Mouse (Mus musculus) gastrocnemius, postnatal 25 days (tissue): ENCODE data around the gene Zcrb1. TPM values are rescaled to one million over a fixed set of nuclear protein-coding genes. Genes with fewer than 3 reads are reported as not detected.
A peak's percentile ranks its signal among the peaks of the same experiment; 100 is the strongest.
"Not testable (repeated sequence)": the region's sequence is repeated elsewhere in the genome, so short reads cannot be mapped to it uniquely, and the experiment has no call there.

ENCODE experiments used
- DNase-seq: peaks from one replicate; pipeline ENCODE4 v3.0.0; 2022
- long read RNA-seq, 2 experiments: library from polyadenylated mRNA; stranded (forward); transcript quantifications; one replicate each; pipeline ENCODE4 v2.0.0; 2021
- total RNA-seq, 2 experiments: library from RNA; stranded (reverse); gene quantifications; 1 replicate in 1 of 2; 2 replicates in 1 of 2; pipeline ENCODE4 v1.2.3; 2021

Zcrb1 gene
- total RNA-seq: 100 to 1,000 TPM in 1 of 2 experiments, 10 to 100 TPM in 1; 91.9 to 104 TPM
- long read RNA-seq, experiment 1, transcript Zcrb1-208 (8 exons, 850 nt): minor isoform, 12 of 340 reads
- long read RNA-seq, experiment 1, transcript Zcrb1-201 (8 exons, 877 nt): major isoform, 263 of 340 reads
- long read RNA-seq, experiment 1, partial matches to known transcripts: 5 of 340 reads
- long read RNA-seq, experiment 1, other reads (novel, unspliced or antisense): 59 of 340 reads
- long read RNA-seq, experiment 2, transcript Zcrb1-201 (8 exons, 877 nt): major isoform, 204 of 257 reads
- long read RNA-seq, experiment 2, partial matches to known transcripts: 5 of 257 reads
- long read RNA-seq, experiment 2, other reads (novel, unspliced or antisense): 43 of 257 reads

DNA sequence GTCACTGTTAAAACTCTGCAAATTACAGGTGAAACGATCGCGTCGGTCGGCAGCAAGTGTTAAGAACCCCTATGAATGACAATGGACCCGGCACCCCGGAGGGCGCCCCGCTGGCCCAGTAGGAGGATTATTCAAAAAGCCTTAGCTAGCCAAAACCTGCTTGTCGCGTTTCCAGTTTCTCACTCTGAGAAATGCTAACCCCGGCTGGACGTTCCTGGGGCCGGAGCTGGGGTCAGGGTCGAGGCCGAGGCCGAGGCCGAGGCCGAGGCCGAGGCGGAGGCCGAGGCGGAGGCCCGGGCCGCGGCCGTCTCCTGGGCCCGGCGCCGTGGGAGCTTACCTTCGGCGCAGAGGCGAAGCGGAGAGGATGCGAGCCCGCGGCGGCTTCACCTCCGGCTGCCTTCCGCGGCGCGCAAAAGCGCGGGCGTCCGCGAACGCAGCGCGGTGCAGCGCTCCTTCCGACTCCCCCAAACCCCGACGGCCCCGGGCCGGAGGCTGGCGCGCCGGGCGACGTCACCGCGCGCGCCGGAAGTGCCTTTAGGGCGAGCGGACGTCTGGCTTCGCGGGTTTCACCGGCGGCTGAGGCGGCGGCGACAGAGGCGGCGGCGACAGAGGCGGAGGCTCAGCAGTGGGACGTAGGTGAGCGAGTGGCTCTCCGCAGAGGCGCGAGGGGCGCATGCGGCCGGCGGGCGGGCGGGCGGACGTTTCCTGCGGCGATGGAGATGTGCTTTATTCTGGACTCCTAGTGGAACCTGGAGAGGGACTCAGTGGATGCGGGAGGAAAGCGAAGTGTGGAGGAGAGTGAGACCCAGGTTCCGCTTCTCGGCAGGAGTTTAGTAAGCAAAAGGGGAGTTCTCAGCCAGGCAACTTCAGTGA lies at the start of gene Zcrb1, which contains the start of gene Pphln1:
Gene Zcrb1, minus strand, starts transcription at position 509 of the 873 bp plus-strand sequence.
Gene Pphln1, plus strand, starts transcription at position 525 of the 873 bp plus-strand sequence.
- DNase-seq: peak; percentile 81

DNA sequence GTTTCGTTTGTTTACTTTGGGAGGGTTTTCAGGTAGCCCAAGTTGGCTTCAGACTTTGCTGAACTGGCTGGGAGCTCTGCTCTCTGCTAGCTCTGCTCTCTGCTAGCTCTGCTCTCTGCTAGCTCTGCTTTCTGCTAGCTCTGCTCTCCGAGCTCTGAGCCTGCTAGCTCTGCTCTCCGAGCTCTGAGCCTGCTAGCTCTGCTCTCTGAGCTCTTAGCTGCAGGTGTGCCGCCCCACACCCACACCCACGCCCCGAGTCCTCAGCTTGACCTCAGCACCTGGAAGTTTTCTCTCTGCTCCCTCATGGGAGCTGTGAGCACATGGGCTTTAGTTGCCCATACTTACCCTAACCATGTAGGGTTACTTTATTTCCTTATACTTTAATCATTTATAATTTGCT lies 45.5 kb upstream of the Zcrb1 start:
- DNase-seq: no peak

DNA sequence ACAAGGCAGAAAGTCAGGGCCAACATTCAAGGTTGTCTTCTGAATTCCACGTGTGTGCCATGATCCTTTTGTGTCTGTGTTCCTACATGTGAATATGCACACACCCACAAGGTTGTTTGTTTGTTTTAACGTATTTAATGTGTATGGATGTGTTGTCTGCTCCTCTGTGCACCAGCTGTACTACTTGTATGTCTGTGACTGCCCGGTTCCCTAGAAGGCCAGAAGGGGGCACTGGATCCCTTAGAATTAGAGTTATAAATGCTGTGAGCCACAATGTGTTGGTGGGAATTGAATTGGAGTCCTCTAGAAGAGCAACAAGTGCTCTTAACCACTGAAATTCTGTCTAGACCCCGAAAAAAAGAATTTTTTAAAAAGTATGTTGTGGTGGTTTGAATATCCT lies 44.1 kb upstream of the Zcrb1 start:
- DNase-seq: no peak

DNA sequence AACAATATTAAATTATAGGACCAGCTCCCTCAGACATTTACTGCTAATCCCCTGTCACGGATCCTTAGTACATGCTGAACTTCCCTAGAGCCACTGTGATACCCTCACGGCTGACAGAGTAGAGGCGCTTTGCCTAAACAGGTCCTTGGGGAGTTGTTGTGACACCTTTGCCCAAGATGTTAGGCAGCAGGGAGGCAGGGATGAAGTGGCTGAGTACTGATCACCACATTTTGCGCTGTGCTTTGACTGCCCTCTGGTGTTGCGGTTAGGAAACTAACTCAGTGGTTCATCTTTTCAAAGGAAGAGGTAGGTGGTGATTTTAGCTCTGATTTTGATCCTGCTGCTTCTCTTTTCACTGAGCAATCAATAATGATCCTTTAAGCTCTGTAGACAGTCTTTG lies 40.5 kb upstream of the Zcrb1 start:
- DNase-seq: peak; percentile 8

DNA sequence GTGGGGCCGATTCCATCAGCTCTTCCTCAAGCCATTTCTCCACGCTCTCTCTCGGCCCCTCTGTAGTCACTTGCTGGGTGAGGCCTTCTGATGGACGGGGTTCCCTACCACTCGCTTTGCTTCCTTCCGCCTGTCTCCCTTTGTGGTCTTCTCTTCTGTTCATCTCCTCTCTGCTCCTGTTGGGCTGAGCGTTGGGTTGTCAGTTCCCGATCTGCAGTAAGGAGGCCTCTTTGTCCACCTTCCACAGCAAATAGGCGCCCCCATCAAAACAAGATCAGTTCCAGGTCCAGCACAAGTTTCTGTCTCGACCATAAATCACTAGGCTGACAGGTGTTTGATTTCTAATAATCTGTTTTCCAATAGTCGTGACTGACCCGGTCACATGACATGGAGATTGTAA lies 37.9 kb upstream of the Zcrb1 start:
- no peak for DNase-seq

DNA sequence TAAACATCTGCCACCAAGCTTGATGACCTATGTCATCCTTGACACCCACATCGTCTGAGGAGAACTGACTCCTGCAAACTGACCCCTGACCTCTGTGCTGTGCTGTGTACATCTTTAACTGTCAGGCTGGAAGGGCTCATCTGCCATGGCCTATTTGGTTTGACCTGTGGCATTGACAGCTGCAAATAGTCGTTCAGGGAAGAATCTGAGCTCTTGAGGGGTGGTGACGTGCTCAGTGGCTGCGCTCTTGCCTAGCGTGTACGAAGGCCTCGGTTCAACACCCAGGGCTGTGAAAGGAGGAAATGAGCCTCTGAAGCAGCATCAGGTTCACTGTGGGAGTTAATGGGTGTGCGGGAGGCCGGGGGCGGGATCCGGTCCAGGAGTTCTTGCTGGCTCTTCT lies 35.7 kb upstream of the Zcrb1 start:
- DNase-seq: no peak

DNA sequence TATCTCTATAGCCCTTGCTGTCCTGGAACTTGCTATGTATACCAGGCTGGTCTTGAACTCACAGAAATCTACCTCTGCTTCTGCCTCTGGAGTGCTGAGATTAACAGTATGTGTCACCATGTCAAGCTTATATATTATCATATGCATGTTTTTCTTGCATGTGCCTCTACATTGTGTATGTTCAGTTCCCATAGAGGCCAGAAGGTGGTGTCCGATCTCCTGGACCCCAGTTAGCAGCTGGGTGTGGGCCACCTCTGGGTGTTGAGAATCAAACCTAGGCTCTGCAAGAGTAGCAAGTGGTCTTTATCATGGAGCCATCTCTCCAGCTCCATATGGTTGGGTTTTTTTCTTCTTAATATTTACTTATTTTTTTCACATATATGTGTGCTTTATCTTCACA lies 24.4 kb upstream of the Zcrb1 start:
- no peak for DNase-seq

DNA sequence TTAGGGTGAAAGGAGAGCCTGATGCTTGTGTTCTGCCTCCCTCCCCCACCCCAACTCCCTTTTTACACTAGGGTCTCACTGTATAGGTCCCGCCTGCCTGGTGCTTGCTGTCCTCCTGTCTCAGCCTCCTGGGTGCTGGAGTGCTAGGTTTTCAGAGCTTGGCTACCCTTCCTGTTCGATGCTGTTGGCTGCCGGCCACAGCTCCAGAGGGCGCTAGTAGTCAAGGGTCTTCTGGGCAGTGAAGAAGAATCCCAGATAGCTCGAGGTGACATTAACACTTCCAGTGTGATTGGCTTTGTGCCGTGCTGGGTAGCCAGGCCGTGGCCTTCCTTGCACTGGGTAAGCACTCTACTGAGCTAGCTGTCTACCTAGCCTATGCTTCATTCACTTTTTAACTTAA lies 22.5 kb upstream of the Zcrb1 start:
- no peak for DNase-seq

DNA sequence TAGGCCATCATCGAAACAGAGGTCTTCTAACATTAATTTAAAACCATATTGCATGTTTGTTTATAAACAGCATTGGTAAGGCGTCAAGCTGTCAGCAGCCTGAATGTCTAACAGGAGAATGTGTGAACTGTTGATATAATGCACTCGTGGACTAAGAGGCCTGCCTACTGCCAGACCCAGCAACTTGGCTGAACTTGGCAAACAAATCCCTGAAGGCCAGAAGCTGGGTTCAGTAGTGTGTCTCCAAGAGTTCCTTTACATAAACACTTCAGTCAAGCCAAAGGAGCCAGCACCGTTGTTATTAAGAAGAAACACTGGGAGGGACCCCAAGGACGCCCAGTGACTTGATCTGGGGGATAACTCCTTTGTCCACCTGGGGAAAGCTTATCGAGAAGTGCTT lies 18.2 kb upstream of the Zcrb1 start:
- DNase-seq: no peak

DNA sequence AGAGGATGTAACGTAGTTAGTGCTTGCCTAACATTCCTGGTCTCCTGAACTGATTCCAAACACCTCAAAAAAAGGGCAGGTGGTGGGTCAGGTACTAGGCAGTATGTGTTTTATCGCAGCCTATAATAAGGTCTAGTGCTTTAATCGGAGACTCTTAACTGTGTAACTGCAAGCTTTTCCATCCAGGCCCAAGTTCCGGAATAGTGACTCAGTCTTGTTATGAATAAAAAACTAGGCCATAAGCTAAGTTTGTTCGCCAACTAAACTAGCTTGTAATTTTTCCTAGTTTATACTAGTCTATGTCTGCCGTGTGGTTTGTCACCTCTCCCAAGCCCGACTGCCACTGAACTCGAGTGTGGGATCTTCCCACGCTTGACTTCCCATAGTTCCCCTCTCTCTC lies 16.3 kb upstream of the Zcrb1 start:
- no peak for DNase-seq

DNA sequence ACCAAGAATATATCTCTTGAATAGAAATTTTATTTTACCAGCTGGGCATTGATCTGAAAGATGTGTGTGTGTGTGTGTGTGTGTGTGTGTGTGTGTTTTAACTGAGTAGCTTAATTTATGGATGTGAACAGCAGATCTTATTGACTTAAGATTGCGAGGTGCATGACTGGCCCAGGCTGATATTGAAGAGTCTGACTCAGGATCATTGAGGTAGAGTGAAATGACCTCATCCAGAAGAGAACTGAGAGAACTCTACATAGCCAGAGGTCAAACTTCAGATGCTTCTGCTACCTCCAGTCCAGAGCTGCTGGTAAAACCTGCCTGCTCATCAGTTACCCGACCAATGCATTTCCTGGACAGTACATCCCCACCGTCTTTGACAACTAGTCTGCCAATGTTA lies 14.3 kb upstream of the Zcrb1 start:
- no peak for DNase-seq

DNA sequence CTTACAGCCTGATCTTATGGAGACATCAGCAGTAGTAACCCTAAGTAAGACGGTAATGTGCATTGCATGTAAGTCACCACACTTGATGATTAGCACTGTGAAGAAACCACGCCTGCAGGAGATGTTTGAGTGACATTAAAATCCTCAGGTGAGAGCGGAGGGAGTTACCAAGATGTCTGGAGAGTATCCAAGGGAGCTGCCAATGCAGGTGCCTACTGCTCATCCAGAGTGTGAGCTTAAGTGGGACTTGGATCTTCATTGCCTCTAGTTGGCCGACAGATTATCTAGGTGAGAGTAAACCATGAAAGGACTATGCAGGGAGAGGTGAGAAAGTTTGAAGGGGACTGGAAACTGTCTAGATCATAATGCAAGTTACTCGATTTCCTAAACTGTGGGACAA lies 8.4 kb upstream of the Zcrb1 start:
- no peak for DNase-seq

DNA sequence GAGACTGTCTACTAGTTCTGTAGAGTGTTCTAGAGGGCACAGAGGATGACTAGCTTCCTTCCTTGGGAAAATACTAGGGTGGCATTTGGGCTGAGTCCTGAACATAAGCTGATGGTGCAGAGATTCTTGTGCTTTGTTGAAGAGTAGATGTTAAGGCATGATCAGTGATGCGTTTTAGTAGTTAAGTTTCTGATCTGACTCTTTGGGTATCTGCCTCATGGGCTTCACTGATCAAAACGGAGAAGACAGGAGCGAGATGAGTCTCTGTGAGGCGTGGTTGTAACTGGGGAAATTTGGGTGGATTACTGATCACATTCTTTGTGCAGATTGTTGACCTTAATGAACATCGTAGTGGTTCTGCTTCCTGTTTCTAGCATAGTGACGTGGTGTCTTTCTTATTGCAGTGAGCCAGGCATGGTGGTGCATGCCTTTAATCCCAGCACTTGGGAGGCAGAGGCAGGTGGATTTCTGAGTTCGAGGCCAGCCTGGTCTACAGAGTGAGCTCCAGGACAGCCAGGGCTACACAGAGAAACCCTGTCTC lies 7.4 kb upstream of the Zcrb1 start:
- no peak for DNase-seq

DNA sequence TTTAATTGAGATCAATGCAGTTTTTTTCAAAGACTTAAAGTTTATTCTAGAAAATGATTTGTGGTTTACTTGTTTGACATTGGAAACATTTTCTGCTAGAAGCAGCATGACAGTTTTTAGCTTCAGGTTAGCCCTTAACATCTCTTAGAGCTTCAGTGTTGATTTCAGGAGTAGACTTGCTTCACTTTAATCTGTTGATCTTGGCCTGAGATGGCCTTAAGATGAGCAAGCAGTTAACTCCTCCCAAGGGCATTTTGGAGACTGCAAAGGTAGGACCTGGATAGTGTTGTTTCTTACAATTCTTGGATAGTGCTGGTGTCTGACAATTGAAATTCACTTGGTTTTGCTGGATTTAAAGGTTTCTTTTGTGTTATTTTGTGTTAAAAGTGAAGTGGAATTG lies 6.7 kb upstream of the Zcrb1 start:
- DNase-seq: no peak

DNA sequence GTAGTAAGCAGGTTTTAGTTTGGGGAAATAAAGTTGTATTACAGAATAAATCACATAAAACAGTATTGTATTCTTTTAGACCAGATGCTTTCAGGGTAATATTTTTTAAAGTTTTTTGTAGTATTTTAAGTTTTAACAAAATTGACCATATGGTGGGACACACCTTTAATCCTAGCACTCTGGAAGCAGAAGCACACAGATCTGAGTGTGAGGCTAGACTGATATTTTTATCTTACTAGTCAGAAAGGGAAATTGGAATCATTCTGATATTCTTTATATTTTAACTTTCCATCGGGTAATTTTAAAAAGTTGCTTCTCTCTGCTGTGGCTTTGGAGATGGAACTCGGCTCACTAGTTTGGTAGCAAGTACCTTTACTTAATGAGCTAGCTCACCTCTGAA lies 4.6 kb upstream of the Zcrb1 start:
- no peak for DNase-seq

DNA sequence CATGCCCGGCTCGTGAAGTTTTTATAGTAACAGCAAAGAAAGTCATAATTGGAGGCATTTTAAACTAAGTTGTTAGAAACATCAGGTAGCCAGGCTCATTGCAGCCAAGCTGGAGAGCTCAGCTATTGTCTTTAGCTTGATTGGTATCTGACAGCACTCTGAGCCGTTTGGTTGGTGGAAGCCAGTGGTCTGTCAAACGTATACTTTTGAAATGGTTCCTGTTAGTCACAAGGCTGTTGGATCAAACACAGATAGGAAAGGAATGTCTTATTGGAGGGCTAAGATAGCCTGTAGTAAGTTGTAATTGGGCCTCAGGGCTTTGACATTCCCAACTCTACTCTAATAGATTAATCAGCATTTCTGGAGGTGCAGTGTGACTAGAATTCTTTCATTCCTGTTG lies 3.3 kb upstream of the Zcrb1 start:
- DNase-seq: no peak

DNA sequence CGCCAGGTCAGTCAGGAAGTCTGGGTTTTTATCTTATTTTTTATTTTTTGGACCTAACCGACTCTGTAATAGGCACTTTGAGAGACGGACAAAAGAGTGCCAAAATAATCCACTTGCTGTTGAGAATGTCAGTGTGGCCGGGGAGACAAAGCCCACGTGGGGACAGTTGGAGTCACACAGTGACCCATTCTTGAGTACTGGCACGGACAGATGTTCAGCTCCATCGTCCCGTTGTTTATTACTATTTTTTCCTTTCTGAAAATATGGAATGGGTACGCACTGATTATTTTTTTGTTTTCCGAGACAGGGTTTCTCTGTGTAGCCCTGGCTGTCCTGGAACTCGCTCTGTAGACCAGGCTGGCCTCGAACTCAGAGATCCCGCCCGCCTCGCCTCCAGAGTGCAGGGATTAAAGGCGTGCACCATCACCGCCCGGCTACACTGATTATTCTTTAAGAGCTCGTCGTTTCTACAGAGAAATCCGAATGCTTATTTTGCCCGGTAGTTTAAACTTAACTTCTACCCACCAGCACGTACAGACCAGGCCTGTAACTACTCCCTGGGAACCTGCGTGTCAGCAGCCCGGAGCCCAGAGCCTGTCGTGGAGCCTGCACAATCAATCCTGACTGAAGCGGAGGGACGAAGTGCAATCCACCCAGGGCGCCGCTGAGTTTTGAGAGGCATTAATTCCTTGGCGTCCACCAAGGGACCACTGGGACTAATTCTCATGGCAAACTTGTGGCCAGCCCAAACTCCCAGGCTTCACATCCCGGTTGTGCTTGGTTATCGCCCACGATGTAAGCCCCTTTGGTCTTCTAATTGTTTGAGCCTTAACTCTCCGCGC lies 786 bp upstream of the Zcrb1 start:
- DNase-seq: no peak

DNA sequence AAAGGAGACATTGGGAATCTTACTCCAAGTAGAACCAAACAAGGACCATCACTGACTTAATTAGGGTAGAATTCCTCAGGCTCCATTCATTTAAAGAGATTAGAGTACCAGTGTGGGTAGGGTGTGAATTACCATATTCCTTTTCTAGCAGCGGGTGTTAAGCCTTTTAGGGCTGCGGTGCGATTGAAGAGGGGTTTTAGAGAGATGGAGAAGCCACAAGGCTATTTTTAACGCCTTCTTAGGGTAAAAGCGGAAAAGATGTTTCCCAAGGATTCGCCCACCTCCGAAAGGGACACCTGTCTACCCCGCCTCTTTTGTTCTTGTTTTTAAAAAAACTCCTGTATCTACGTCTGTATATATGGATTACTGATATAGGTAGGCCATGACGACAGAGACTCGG lies 865 bp downstream of the Zcrb1 start:
- DNase-seq: no peak

DNA sequence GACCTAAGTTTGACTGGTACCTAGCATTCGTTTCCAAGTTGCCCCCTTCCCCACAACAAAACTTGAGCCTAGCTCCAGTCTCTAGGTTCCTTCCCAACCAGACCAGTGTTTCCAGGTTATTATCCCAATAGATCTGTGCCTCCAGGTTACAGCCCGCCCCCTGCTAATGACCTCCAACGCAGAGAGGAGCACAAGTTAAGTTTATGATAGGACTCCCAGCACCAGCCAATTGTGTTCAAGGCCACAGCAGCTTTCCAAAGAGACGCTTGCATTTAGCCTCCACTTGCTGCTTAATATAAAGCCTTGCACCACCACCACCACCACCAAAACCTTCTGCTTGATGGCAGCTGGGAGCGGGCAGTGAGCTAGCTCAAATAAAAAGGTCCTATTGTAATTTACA lies 16.8 kb downstream of the Zcrb1 start:
- no peak for DNase-seq

DNA sequence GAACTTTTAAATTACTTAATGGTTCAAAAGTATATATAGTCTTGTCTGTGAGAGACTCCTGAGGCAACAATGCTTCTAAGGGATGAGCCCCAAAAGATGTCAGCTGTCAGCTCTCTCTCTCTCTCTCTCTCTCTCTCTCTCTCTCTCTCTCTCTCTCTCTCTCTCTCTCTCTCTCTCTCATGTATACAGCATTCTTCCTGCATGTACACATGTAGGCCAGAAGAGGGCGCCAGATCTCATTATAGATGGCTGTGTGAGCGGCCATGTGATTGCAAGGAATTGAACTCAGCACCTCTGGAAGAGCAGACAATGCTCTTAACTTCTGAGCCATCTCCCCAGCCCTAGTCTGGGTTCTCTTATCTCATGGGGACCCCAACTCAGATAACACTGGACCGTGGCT lies 19.0 kb downstream of the Zcrb1 start:
- no peak for DNase-seq

DNA sequence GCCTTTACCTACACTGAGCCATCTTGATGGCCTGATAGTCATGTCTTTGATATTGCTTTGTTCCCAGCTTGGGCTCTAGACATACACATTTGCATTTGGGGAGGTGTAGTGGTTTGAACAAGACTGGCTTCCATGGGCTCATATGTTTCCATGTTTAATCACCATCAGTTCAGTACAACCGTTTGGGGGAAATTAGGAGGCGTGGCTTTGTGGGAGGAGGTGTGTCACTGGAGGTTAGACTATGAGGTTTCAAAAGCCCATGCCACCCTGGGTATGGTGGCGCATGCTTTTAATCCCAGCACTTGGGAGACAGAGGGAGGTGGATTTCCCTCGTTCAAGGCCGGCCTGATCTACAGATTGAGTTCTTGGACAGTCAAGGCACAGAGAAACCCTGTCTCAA lies 22.4 kb downstream of the Zcrb1 start:
- DNase-seq: no peak

DNA sequence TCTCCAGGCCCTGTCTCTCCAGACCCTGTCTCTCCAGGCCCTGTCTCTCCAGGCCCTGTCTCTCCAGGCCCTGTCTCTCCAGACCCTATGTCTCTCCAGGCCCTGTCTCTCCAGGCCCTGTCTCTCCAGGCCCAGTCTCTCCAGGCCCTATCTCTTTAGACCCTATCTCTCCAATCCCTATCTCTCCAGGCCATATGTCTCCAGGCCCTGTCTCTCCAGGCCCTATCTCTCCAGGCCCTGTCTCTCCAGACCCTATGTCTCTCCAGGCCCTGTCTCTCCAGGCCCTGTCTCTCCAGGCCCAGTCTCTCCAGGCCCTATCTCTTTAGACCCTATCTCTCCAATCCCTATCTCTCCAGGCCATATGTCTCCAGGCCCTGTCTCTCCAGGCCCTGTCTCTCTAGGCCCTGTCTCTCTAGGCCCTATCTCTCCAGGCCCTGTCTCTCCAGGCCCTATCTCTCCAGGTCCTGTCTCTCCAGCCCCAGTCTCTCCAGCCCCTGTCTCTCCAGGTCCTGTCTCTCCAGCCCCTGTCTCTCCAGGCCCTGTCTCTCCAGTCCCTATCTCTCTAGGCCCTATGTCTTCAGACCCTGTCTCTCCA lies 25.5 kb downstream of the Zcrb1 start:
- DNase-seq: not testable (repeated sequence)
